Mouse (Mus musculus) C2C12 (cell line): ENCODE data around the gene Abca2.

Source experiments
- CEBPB ChIP-seq: IDR thresholded peaks from one replicate; pipeline ENCODE4 v1.6.1; 2011; ENCODE audit warnings: low read depth, mild to moderate bottlenecking, control low read depth, moderate library complexity
- CTCF ChIP-seq: IDR thresholded peaks from one replicate; pipeline ENCODE4 v1.5.1; 2011; ENCODE audit not compliant: control insufficient read depth, insufficient read depth, insufficient read length
- MYOD1 ChIP-seq: IDR thresholded peaks from one replicate; pipeline ENCODE4 v1.6.1; 2011; ENCODE audit warnings: low read depth; ENCODE audit not compliant: control insufficient read depth, insufficient read length
- USF1 ChIP-seq: IDR thresholded peaks from one replicate; pipeline ENCODE4 v1.6.1; 2011; ENCODE audit warnings: low read depth, mild to moderate bottlenecking, control low read depth, moderate library complexity

GRCm38 (mm10) chr2:25421896-25422295 is 6.6 kb upstream of the Abca2 start:
- no peak for TF ChIP-seq MYOD1
- TF ChIP-seq CEBPB, result no peak
- TF ChIP-seq CTCF, result no peak
- TF ChIP-seq USF1, result no peak
